Mouse (Mus musculus): ENCODE data around the gene Mdm4.

GRCm38 (mm10) chr1:132910414-132911041 is 119.8 kb downstream of the Mdm4 start:
- TF ChIP-seq CTCF (IDR thresholded peaks at IDR 0.05; ENCODE audit: control insufficient read depth, insufficient read depth, insufficient replicate concordance, low read depth, low read length), result no peak
- TF ChIP-seq POLR2A (IDR thresholded peaks at IDR 0.05; ENCODE audit: control insufficient read depth, low read depth, low read length), result no peak
